Mouse (Mus musculus) spleen, adult 2 months (tissue): ENCODE measurements around the gene Pcdh9.

Source experiments
- CTCF ChIP-seq: fragments of 200-500 bp; IDR thresholded peaks from 2 replicates; pipeline ENCODE4 v1.5.1; 2011; ENCODE audit warnings: mild to moderate bottlenecking, inconsistent platforms; ENCODE audit not compliant: insufficient read depth, insufficient read length, insufficient replicate concordance; ENCODE audit errors: extremely low read depth
- POLR2A ChIP-seq: fragments of 200-500 bp; IDR thresholded peaks from 2 replicates; pipeline ENCODE4 v1.6.1; 2011; ENCODE audit warnings: low read depth, low read length, inconsistent platforms

DNA sequence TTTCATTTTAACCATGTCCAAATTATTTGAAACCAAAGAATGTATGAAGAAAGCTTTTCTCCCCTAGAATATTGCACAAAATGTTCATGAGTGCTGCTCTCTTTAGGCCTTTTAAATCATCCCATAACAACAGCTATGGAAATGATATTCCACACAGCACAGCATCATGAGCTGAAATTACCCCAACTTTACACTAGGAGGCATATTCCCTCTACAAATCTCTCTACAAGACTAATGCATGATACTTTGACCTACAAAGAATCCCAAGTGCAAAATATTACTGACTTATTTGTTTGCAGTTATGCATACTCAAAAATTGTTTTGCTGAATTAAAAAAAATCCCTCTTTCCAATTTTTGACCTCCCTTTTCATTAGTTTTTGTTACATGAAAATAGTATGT is 573.1 kb downstream of the Pcdh9 start:
- TF ChIP-seq POLR2A (no peak), CTCF (no peak)
